Mouse (Mus musculus): Measurements from ENCODE around the gene Cd81.

Cd81 gene

GRCm38 (mm10) chr7:143052626-143053007 lies at the start of gene Cd81:
TSS of gene Cd81 (plus strand) at chr7:143052739.
- DNase-seq (ENCODE audit: low spot score): peak; percentile 74

- no peak for DNase-seq (ENCODE audit: low spot score)
Measured at GRCm38 (mm10) chr7:143004727-143005343, 47.7 kb upstream of the Cd81 start, which contains the start of gene Tspan32. TSS of gene Tspan32 (plus strand) at chr7:143005046.

- DNase-seq (ENCODE audit: low spot score): no peak
Measured at GRCm38 (mm10) chr7:143005344-143006096, 47.0 kb upstream of the Cd81 start.

- no peak for DNase-seq (ENCODE audit: low spot score)
Measured at GRCm38 (mm10) chr7:143006097-143006755, 46.3 kb upstream of the Cd81 start.

- peak; percentile 24 for DNase-seq (ENCODE audit: low spot score)
Measured at GRCm38 (mm10) chr7:143006756-143007598, 45.6 kb upstream of the Cd81 start.

- peak; percentile 93 for DNase-seq (ENCODE audit: low spot score)
Measured at GRCm38 (mm10) chr7:143007599-143008369, 44.8 kb upstream of the Cd81 start.

- peak; percentile 64 for DNase-seq (ENCODE audit: low spot score)
Measured at GRCm38 (mm10) chr7:143008370-143008926, 44.1 kb upstream of the Cd81 start.

GRCm38 (mm10) chr7:143008996-143009665 lies 43.4 kb upstream of the Cd81 start:
- peak; percentile 68 for DNase-seq (ENCODE audit: low spot score)

- no peak for DNase-seq (ENCODE audit: low spot score)
Measured at GRCm38 (mm10) chr7:143009996-143010395, 42.5 kb upstream of the Cd81 start.

- no peak for DNase-seq (ENCODE audit: low spot score)
Measured at GRCm38 (mm10) chr7:143011226-143011625, 41.3 kb upstream of the Cd81 start.

- no peak for DNase-seq (ENCODE audit: low spot score)
Measured at GRCm38 (mm10) chr7:143012230-143012875, 40.2 kb upstream of the Cd81 start.

GRCm38 (mm10) chr7:143013420-143014178 lies 38.9 kb upstream of the Cd81 start:
- peak; percentile 65 for DNase-seq (ENCODE audit: low spot score)

GRCm38 (mm10) chr7:143014862-143015659 lies 37.5 kb upstream of the Cd81 start:
- no peak for DNase-seq (ENCODE audit: low spot score)

- DNase-seq (ENCODE audit: low spot score): peak; percentile 62
Measured at GRCm38 (mm10) chr7:143015755-143016423, 36.6 kb upstream of the Cd81 start.

- DNase-seq (ENCODE audit: low spot score): no peak
Measured at GRCm38 (mm10) chr7:143016424-143017142, 36.0 kb upstream of the Cd81 start.

- DNase-seq (ENCODE audit: low spot score): no peak
Measured at GRCm38 (mm10) chr7:143017181-143017580, 35.4 kb upstream of the Cd81 start.

GRCm38 (mm10) chr7:143020040-143020439 lies 32.5 kb upstream of the Cd81 start:
- no peak for DNase-seq (ENCODE audit: low spot score)
